ENCODE assay signal across 8 mouse cellular contexts in the genomic region with DNA sequence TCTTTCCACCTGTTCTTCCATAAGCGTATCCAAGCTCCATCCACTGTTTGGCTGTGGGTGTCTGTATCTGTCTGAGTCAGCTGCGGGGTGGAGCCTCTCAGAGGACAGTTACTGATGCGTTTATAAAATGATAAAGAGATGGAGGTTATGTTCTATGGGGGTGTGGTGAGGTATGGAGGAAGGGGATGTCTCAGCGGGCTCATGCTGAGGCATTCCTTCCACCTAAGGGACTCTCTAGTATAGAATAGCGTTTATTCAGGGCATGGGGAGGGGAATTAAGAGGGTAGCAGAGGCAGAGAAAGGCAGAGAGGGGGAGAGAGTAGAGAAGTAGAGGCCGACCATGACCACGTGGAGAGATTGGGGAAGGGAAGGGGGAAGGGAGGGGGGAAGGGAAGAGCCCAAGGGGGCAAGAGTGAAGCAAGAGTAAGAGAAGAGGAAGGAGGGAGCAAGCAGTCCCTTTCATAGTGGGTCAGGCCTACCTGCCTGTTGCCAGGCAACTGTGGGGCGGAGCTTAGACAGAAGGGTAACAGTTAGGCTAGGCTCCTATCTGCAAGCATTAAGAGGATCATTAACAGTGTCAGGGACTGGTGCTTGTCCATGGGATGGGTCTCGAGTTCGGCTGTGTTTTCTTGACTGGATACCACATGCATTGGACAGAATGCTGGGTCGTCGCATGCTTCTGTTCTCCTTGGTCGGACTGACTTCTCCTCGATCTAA.
DNase-seq lines count a peak whose midpoint lies in the region; ATAC-seq and TF ChIP-seq lines count a peak whose summit lies in the region.

No protein-coding gene starts in this region.

- DNase-seq in lung, postnatal 0 days (ENCODE audit: low spot score) = peak; percentile 48
- DNase-seq in lung, postnatal 14 days = no peak
- no peak for DNase-seq in forebrain, embryonic 11.5 days (ENCODE audit: low spot score)
- DNase-seq in liver, embryonic 11.5 days (ENCODE audit: low spot score) = no peak
- no peak for DNase-seq in kidney, postnatal 14 days
- DNase-seq in cerebellum, postnatal 25 days = no peak

- no peak overlapping the region for H3K9ac ChIP-seq in lung, postnatal 0 days (replicated peaks; ENCODE audit: low read depth)
- no peak overlapping the region; the same call in 1 of the 2 replicates for H3K9ac ChIP-seq in forebrain, embryonic 11.5 days (ENCODE audit: low read length)
- no peak overlapping the region for H3K9ac ChIP-seq in liver, embryonic 11.5 days (ENCODE audit: low read depth, low read length)
- H3K9ac ChIP-seq in stomach, embryonic 14.5 days (replicated peaks; ENCODE audit: low read depth, low read length) = no peak overlapping the region

- TF ChIP-seq EP300 in lung, postnatal 0 days (IDR thresholded peaks at IDR 0.05) = no peak

- H3K27me3 ChIP-seq in lung, postnatal 0 days (replicated peaks; ENCODE audit: insufficient read depth, low read length) = no peaks in the 10 kb centered on the region
- H3K27me3 ChIP-seq in forebrain, embryonic 11.5 days (ENCODE audit: control insufficient read depth, insufficient read depth, low read length) = no peaks in the 10 kb centered on the region
- H3K27me3 ChIP-seq in liver, embryonic 11.5 days (replicated peaks; ENCODE audit: control insufficient read depth, insufficient read depth, low read length) = no peaks in the 10 kb centered on the region
- H3K27me3 ChIP-seq in stomach, embryonic 14.5 days (ENCODE audit: control insufficient read depth, insufficient read depth, low read length) = no peaks in the 10 kb centered on the region

- H3K9me3 ChIP-seq in lung, postnatal 0 days (ENCODE audit: low read length) = no peaks in the 10 kb centered on the region
- H3K9me3 ChIP-seq in forebrain, embryonic 11.5 days (ENCODE audit: control insufficient read depth, low read length) = no peaks in the 10 kb centered on the region; the same call in 1 of the 2 replicates
- no peaks in the 10 kb centered on the region for H3K9me3 ChIP-seq in liver, embryonic 11.5 days (ENCODE audit: control insufficient read depth, low read length)
- H3K9me3 ChIP-seq in stomach, embryonic 14.5 days (ENCODE audit: control insufficient read depth, low read depth, low read length) = no peaks in the 10 kb centered on the region

- H3K27ac ChIP-seq in lung, postnatal 0 days (ENCODE audit: low read length) = no peak overlapping the region
- no peak overlapping the region for H3K27ac ChIP-seq in forebrain, embryonic 11.5 days (ENCODE audit: low read depth, low read length)
- 0 out of 2 replicates have a peak overlapping the region, but pooled peaks have one; percentile 1 for H3K27ac ChIP-seq in liver, embryonic 11.5 days (ENCODE audit: low read depth, low read length)
- H3K27ac ChIP-seq in stomach, embryonic 14.5 days (ENCODE audit: low read length) = no peak overlapping the region

- 0 out of 2 replicates have a peak overlapping the region, but pooled peaks have one; percentile 2 for H3K4me3 ChIP-seq in lung, postnatal 0 days (ENCODE audit: low read depth, low read length)
- H3K4me3 ChIP-seq in forebrain, embryonic 11.5 days (ENCODE audit: low read depth, low read length) = peak overlapping the region; percentile 1; the same call in 1 of the 2 replicates
- peak overlapping the region; percentile 26; the same call in 1 of the 2 replicates for H3K4me3 ChIP-seq in liver, embryonic 11.5 days (ENCODE audit: low read depth, low read length)
- H3K4me3 ChIP-seq in stomach, embryonic 14.5 days (ENCODE audit: low read depth, low read length) = peak overlapping the region; percentile 12

- H3K4me1 ChIP-seq in lung, postnatal 0 days (ENCODE audit: insufficient read depth, low read depth, low read length) = no peaks in the 10 kb centered on the region; the same call in 1 of the 2 replicates
- no peaks in the 10 kb centered on the region for H3K4me1 ChIP-seq in forebrain, embryonic 11.5 days (replicated peaks; ENCODE audit: control insufficient read depth, insufficient read depth, low read length)
- H3K4me1 ChIP-seq in liver, embryonic 11.5 days (replicated peaks; ENCODE audit: control insufficient read depth, insufficient read depth, low read length) = peaks cover 22% of the 10 kb centered on the region
- 0 out of 2 replicates have a peak, but pooled peaks cover 4% of the 10 kb centered on the region for H3K4me1 ChIP-seq in stomach, embryonic 14.5 days (ENCODE audit: control insufficient read depth, insufficient read depth, low read length)

- peak; percentile 57 for ATAC-seq in lung, postnatal 0 days
- ATAC-seq in forebrain, embryonic 11.5 days (replicated peaks; ENCODE audit: low FRiP score) = no peak
- ATAC-seq in liver, embryonic 11.5 days (replicated peaks; ENCODE audit: low FRiP score) = peak; percentile 89
- peak; percentile 58; the same call in 1 of the 2 replicates for ATAC-seq in stomach, embryonic 14.5 days (ENCODE audit: insufficient number of reproducible peaks, insufficient read depth, low FRiP score, low read depth)
- no peak for ATAC-seq in inflammation-experienced regulatory T-cells, adult 6 months

- peak overlapping the region; percentile 43 for H3K4me2 ChIP-seq in lung, postnatal 0 days (replicated peaks; ENCODE audit: low read depth, low read length)
- peak overlapping the region; percentile 42 for H3K4me2 ChIP-seq in forebrain, embryonic 11.5 days (ENCODE audit: low read depth, low read length, severe bottlenecking)
- peak overlapping the region; percentile 55 for H3K4me2 ChIP-seq in liver, embryonic 11.5 days
- H3K4me2 ChIP-seq in stomach, embryonic 14.5 days (replicated peaks; ENCODE audit: low read depth, low read length) = peak overlapping the region; percentile 51

- TF ChIP-seq CTCF in lung, postnatal 0 days (IDR thresholded peaks at IDR 0.05) = no peak

- 43% methylated on average over 13 of the region's 14 CpGs for WGBS in lung, postnatal 0 days
- WGBS in forebrain, embryonic 11.5 days = 32% methylated on average over 14 of the region's 14 CpGs
- 35% methylated on average over 14 of the region's 14 CpGs for WGBS in liver, embryonic 11.5 days
- 34% methylated on average over 14 of the region's 14 CpGs for WGBS in stomach, embryonic 14.5 days

- H3K36me3 ChIP-seq in lung, postnatal 0 days (ENCODE audit: insufficient read depth, low read length) = no peaks in the 10 kb centered on the region
- H3K36me3 ChIP-seq in forebrain, embryonic 11.5 days (ENCODE audit: control insufficient read depth, insufficient read depth, low read length) = no peaks in the 10 kb centered on the region
- H3K36me3 ChIP-seq in liver, embryonic 11.5 days (ENCODE audit: control insufficient read depth, insufficient read depth, low read length) = no peaks in the 10 kb centered on the region
- no peaks in the 10 kb centered on the region for H3K36me3 ChIP-seq in stomach, embryonic 14.5 days (ENCODE audit: control insufficient read depth, insufficient read depth, low read length)

Comparison
In these comparisons a context has a peak if more than half of its experiments do, and no peak if none do; other contexts are left out.
1. ATAC-seq: peak in lung, postnatal 0 days (single experiment), liver, embryonic 11.5 days (single experiment) and stomach, embryonic 14.5 days (single experiment); none in forebrain, embryonic 11.5 days (single experiment) and inflammation-experienced regulatory T-cells, adult 6 months (single experiment).
2. Peak in every context shown above with its lines, with median percentiles within 50 percentile points of each other: H3K4me2 ChIP-seq and H3K4me3 ChIP-seq.